Mouse (Mus musculus) ZHBTc4 (cell line): ENCODE measurements around the gene Postn.

Experiments
- DNase-seq: peaks from one replicate; pipeline ENCODE4 v3.0.0-alpha.2; 2011; ENCODE audit warnings: low read depth, low spot score

Gene Postn

GRCm38 (mm10) chr3:54360897-54361296, at the start of gene Postn:
Gene Postn, plus strand, starts transcription at chr3:54361109.
- DNase-seq, result no peak

- no peak for DNase-seq
Measured at GRCm38 (mm10) chr3:54314055-54314454, 46.9 kb upstream of the Postn start.

- peak; percentile 62 for DNase-seq
Measured at GRCm38 (mm10) chr3:54352891-54353652, 7.8 kb upstream of the Postn start.

- DNase-seq, result no peak
Measured at GRCm38 (mm10) chr3:54357561-54357960, 3.3 kb upstream of the Postn start.

DNA sequence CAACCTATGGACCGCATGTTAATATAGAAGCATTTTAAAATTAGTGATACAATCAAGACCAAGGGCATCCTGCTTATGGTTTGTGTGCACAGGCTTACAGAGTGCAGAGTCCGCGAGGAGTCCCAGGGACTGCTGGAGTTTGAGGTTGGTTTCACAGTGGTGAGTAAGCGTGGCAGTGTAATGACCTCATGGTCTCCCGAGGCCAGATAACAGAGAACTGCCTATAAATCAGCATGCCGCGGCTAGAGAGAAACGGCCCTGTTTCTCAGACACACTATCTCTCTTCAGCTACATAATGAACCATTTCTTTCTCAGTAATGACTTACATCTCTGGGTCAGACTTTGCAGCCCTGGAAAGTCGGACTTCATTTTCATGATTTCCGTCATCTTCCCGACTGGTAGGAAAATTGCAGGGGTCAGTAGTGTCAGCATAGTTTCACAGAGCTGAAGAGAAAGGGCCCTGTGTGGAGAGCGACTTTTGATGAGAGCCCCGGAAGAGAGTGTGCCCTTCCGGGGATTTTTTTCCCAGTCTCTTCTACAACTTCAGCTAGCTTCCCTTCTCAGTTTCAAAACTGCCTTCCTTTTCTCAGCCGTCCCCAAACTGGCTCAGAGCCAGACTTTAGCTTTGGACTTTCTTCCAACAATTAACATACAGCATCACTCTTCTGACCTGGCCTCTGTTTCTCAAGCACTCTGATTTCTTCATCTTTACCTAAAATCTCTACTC, 2.3 kb upstream of the Postn start:
- DNase-seq, result no peak

DNA sequence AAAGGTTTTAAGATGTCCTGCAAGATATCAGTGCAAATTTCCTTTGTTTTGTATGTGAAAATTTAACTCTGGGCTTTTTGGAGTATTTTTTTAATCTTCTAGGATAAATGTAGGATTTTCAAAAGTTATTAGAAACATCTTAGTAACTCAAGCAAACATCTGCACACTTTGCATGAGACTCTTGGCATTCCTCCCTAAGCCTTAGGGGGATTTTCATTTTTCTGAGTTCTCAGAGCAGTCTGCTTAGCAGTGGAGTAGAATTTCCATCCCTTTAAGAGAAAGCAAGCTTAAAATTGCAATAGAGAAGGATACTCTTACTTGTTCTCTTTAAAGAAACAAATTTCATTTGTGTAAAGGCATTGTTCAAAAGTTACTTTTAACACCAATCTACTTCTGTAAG, 747 bp downstream of the Postn start:
- no peak for DNase-seq

DNA sequence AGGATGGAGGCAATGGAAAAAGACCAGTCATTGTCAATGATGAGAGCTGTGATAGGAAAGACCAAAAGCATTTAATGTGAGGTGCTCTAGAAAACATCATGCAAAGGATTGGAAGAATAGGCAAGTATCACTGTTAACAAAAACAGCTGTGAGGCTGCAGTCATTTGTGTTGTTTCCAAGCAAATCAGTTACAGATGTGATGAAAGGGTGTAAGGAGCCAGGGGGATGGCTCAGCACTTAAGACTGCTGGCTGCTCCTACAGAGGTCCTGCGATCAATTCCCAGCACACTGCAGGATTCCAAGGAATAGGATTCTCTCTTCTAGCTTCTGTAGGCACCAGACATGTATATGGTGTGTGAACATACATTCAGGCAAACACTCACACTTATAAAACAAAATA, 10.1 kb downstream of the Postn start:
- DNase-seq, result no peak

DNA sequence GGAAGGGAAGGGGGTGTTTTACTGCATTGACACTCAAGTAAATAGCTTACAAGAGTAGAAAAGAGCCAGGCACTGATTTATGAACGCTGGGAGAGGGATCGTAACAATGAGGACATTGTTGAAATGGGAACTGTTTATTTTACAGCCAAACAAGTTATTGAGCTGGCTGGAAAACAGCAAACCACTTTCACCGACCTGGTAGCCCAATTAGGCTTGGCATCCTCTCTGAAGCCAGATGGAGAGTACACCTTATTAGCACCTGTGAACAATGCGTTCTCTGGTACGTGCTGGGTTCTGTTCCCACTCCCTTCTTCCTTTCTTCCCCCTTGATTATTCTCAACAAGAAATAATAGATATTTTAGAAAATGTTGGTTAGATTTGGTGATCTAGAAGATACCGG, 11.7 kb downstream of the Postn start:
- no peak for DNase-seq

DNA sequence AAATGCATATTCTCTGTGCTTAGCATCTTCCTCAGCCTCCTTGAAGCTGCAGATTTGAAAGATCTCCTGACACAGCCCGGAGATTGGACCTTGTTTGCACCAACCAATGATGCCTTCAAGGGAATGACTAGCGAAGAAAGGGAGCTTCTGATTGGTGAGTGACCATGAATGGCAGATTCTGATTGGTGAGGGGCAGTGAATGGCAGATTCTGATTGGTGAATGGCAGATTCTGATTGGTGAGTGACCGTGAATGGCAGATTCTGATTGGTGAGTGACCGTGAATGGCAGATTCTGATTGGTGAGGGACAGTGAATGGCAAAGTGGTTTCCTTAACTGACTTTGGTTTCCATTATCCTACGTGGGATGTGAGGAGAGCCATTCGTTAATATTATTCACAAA, 15.1 kb downstream of the Postn start:
- DNase-seq, result peak; percentile 7

GRCm38 (mm10) chr3:54377647-54378046, 16.7 kb downstream of the Postn start:
- DNase-seq, result peak; percentile 9

GRCm38 (mm10) chr3:54378135-54378534, 17.2 kb downstream of the Postn start:
- no peak for DNase-seq

GRCm38 (mm10) chr3:54379981-54380380, 19.1 kb downstream of the Postn start:
- no peak for DNase-seq

DNA sequence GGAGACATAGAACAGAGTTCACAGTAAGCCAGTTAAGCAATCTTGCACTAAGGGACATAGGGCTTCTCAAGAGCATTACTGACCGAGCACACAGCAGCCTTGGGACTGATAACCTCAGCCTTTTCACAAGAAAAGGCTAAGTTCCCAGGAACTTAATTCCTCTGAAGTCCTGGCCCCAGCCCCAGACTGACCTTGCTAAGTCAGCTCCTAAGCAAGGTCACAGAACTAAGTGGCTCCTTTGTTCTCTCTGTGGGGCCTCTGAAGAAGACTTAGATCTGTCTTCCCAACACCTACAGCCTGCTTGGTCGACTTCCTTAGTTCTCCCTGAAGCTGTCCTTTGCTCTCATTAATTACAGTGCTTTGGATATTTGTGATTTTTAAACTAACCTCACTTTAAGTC, 38.4 kb downstream of the Postn start:
- peak; percentile 66 for DNase-seq

- peak; percentile 5 for DNase-seq
Measured at GRCm38 (mm10) chr3:54399911-54400310, 39.0 kb downstream of the Postn start.

DNA sequence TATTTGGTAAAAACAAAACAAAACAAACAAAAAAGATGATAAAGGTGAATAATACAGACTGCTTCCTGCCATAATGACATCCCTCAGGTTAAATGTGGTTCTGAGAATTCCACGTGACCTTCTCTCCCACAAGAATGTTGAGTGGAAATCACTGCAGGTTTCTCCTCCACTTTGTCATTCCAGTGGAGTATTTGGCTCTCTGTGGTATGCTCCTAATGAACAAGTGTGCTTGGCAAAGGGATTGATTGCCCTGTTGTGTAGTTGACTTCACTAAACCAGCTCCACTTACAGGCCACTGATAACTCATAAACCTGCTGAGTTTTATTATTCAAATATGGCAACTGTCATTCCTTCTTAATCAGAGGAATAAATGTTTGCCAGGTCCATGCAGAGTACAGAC, 39.7 kb downstream of the Postn start:
- DNase-seq, result no peak

DNA sequence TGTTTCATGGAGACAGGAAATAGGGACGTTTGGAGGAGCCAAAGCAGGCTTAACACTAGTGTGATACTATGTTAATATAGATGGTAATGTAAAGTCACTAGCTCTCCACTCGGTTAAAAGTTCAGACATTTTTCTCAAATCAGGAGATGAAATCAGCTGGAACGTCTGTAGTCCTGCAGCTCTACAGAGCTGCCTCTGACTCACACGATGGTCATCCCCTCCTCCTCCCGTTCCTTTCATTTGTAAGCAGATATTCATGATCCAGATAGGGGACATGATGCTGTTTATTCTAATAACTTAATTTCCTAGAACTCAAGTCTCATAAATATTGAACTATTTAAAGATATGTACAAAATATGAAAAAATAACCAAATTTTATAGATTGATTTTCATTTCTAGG, 40.8 kb downstream of the Postn start:
- no peak for DNase-seq

- no peak for DNase-seq
Measured at GRCm38 (mm10) chr3:54403791-54404190, 42.9 kb downstream of the Postn start.

GRCm38 (mm10) chr3:54406567-54406966, 45.7 kb downstream of the Postn start:
- DNase-seq, result no peak

- no peak for DNase-seq
Measured at GRCm38 (mm10) chr3:54411052-54411451, 50.1 kb downstream of the Postn start.

- DNase-seq, result no peak
Measured at GRCm38 (mm10) chr3:54412885-54413583, 52.1 kb downstream of the Postn start.

DNA sequence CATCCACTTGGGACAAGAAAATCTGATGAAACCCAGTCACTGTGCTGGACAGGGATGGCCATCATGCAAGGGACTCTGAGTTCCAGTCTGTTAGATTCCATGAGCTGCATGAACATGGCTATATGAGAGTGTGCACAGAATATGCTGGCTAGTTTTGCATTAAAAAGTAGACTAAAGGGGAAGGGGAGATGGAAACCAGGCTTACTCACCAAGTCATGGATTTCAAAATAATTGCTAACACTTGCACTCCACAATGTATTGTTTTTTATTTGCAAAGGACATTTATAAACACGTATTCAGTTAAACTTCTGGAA, 52.6 kb downstream of the Postn start:
- no peak for DNase-seq

DNA sequence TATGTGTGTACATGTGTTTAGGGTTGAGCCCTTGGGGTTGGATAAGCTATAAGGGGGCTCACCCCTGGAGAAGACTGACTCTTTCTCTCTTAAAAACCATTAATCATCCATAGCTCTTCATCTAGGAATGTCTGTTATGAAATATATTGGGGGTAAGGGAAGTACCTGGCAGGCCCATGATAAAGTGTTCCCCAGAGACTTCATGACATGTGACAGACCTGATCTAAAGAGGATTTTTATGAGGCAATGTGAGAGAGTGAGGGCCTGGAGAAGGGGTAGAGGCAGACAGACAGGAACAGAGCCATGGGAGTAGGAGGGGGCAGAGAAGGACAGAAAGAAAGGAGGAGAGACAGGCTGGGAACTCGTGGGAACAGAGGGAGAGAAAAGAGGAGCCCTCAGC, 53.5 kb downstream of the Postn start:
- no peak for DNase-seq
